Mouse (Mus musculus): Measurements from ENCODE around the gene Snrpa.

- TF ChIP-seq TAL1 (IDR thresholded peaks at IDR 0.05; ENCODE audit: low read length): no peak
- TF ChIP-seq GATA1 (IDR thresholded peaks at IDR 0.05; ENCODE audit: low read length): no peak
Observed at GRCm38 (mm10) chr7:27222538-27222937, 26.5 kb upstream of the Snrpa start.
